Mouse (Mus musculus) heart, embryonic 10.5 days (tissue): Measurements from ENCODE around the gene Dok3. TPM values are rescaled to one million over a fixed set of nuclear protein-coding genes. Genes with fewer than 3 reads are reported as not detected.
"Not testable (repeated sequence)": the region's sequence is repeated elsewhere in the genome, so short reads cannot be mapped to it uniquely, and the experiment has no call there.

Experiments used
- DNase-seq: peaks from one replicate; pipeline ENCODE4 v3.0.0-alpha.2; 2017; ENCODE audit warnings: low spot score
- H3K27ac ChIP-seq: fragments of 300-500 bp; sonication (generic); 2 replicates; pipeline ENCODE4 v1.5.1; 2016; ENCODE audit warnings: mild to moderate bottlenecking
- H3K27me3 ChIP-seq: fragments of 300-500 bp; sonication (generic); 2 replicates; pipeline ENCODE4 v1.6.1; 2016; ENCODE audit warnings: mild to moderate bottlenecking; ENCODE audit not compliant: poor library complexity, insufficient read depth, severe bottlenecking
- H3K36me3 ChIP-seq: fragments of 300-500 bp; sonication (generic); 2 replicates; pipeline ENCODE4 v1.6.1; 2016; ENCODE audit warnings: mild to moderate bottlenecking, moderate library complexity
- H3K4me1 ChIP-seq: fragments of 300-500 bp; sonication (generic); 2 replicates; pipeline ENCODE4 v1.6.1; 2016; ENCODE audit warnings: mild to moderate bottlenecking
- H3K4me3 ChIP-seq: fragments of 300-500 bp; sonication (generic); 2 replicates; pipeline ENCODE4 v1.5.1; 2016; ENCODE audit warnings: mild to moderate bottlenecking, moderate library complexity
- H3K9me3 ChIP-seq: fragments of 300-500 bp; sonication (generic); 2 replicates; pipeline ENCODE4 v1.6.1; 2016; ENCODE audit warnings: mild to moderate bottlenecking, moderate library complexity
- WGBS: fragments of 180-500 bp; shearing (Covaris S2); methylation state at CpG from one replicate; pipeline ENCODE4 v1.1.7; 2016; 5-methylcytosine and 5-hydroxymethylcytosine counted together
- polyA plus RNA-seq: library from polyadenylated mRNA; unstranded; fragments of >200 nt; fragmentation: Nextera tagmentation; extraction: Ambion mirVana; gene quantifications from 2 replicates; pipeline ENCODE4 v1.2.1, GENCODE M21; 2016

Gene Dok3
- 0.57 and 2.4 TPM in 2 replicates for polyA plus RNA-seq

DNA sequence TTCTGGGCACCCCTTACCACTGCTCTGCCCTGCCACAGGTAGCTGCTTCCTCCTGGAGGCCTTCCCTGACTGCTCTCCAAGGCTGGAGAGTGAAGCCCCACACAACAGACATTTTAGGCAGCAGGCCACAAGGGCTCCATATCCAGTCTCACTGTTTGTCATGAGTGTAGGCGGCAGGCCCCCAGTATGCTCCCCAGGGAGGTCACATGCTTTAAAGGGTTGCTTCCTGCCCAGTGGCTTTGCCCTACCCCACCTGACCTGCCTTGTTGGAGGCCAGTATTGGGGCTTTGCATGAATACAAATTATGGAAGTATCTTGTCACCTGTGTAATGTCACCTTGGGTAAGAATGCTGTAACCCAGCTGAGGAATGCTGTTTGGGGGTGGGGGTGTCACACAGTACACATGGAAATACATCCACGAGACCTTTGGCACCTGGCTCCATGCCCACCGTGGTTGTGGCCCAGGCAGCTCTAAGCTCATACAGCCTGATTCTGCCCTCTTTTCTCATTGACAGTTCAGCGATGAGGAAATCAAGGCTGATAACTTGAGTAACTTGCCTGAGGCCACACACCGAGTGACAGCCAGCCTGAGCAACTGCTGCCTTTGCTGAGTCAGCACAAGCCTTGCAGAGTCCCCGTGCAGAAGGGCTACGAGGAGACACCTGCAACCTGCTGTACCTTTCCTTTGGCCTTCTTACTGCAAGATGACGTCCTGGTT lies at the start of gene Dok3:
Dok3 (minus strand) TSS at position 99 of the 718 bp plus-strand sequence.
- no peak for DNase-seq
- H3K36me3 ChIP-seq, result peaks cover 56% of the 10 kb centered on the region
- no peaks in the 10 kb centered on the region; the same call in 1 of the 2 replicates for H3K4me1 ChIP-seq
- no peaks in the 10 kb centered on the region for H3K27me3 ChIP-seq
- no peak within 1 kb of the TSS for H3K4me3 ChIP-seq
- WGBS, result 83% methylated on average over 8 of the region's 8 CpGs
- no peak within 1 kb of the TSS for H3K27ac ChIP-seq
- no peaks in the 10 kb centered on the region for H3K9me3 ChIP-seq

DNA sequence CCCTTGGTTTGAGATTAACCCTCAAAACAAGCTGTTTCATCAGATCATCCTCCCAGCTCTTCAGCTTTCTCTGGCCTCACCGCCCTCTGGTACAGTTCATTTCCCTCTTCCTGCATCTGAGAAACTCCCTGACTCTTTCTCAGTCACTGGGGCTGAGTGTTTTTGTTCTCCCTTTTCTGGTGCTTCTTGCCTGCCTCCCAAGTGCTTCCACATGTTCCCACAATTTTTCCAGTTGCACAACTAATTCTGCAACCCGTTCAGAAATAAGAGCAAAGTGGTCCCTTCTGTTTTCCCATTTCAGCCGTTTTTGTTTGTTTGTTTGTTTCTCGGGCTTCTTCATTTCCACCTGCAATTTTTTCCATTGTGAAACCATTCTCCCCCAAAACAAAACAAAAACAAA lies 49.0 kb upstream of the Dok3 start:
- Histone ChIP-seq H3K4me3 (no peak overlapping the region), H3K36me3 (no peaks in the 10 kb centered on the region), H3K27me3 (no peaks in the 10 kb centered on the region), H3K27ac (no peak overlapping the region), H3K9me3 (no peaks in the 10 kb centered on the region), H3K4me1 (no peaks in the 10 kb centered on the region)
- 75% methylated on average over 4 of the region's 4 CpGs for WGBS
- DNase-seq, result no peak

DNA sequence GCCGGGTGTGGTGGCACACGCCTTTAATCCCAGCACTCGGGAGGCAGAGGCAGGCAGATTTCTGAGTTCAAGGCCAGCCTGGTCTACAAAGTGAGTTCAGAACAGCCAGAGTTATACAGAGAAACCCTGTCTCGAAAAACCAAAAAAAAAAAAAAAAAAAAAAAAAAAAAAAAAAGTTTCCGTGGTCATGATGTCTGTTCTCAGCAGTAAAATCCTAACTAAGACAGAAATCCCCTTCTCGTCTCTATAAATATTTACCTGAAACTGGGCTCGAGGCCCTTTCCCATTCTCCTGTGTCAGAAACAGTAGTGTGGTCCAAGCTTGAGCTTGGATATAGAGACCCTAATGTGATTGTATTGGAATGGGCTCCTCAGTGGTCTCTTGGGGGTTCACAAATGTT lies 47.8 kb upstream of the Dok3 start:
- H3K9me3 ChIP-seq, H3K4me1 ChIP-seq, H3K27ac ChIP-seq, H3K4me3 ChIP-seq, DNase-seq, H3K27me3 ChIP-seq, H3K36me3 ChIP-seq: not testable (repeated sequence)
- WGBS, result 80% methylated on average over 7 of the region's 7 CpGs

GRCm38 (mm10) chr13:55575932-55576331 lies 46.8 kb upstream of the Dok3 start:
- H3K27ac ChIP-seq, result no peak overlapping the region
- 54% methylated on average over 5 of the region's 5 CpGs for WGBS
- H3K36me3 ChIP-seq, result no peaks in the 10 kb centered on the region
- no peak for DNase-seq
- H3K9me3 ChIP-seq, result no peaks in the 10 kb centered on the region
- peaks cover 8% of the 10 kb centered on the region; the same call in 1 of the 2 replicates for H3K4me1 ChIP-seq
- H3K27me3 ChIP-seq, result no peaks in the 10 kb centered on the region
- H3K4me3 ChIP-seq, result no peak overlapping the region

- H3K4me1 ChIP-seq, result peaks cover 18% of the 10 kb centered on the region
- no peak overlapping the region for H3K4me3 ChIP-seq
- DNase-seq, result no peak
- 79% methylated on average over 5 of the region's 5 CpGs for WGBS
- H3K36me3 ChIP-seq, result no peaks in the 10 kb centered on the region
- H3K9me3 ChIP-seq, result no peaks in the 10 kb centered on the region
- H3K27ac ChIP-seq, result no peak overlapping the region
- no peaks in the 10 kb centered on the region for H3K27me3 ChIP-seq
Measured at GRCm38 (mm10) chr13:55574321-55574720, 45.2 kb upstream of the Dok3 start.

DNA sequence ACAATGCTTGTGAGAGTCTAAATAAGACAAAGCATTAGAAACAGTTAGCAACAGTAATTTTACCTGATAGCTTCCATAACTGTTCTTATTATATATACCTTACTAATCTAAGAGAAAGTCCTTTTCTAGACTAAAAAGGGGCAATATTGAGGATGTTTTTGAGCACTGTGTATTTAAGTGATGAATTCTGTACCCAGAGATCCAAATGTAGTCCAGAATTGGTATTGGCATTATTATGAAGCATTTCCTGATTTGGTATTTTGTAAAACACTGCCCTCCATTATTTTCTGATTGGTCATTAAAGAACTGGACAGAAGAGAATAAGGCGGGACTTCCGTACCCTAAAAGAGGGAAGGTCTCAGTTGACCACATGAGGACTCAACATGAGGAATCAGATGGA lies 44.3 kb upstream of the Dok3 start, which contains the start of gene Tmed9:
Tmed9 (plus strand) TSS at position 301 of the 400 bp plus-strand sequence.
- no peak within 1 kb of the TSS for H3K4me3 ChIP-seq
- DNase-seq, result no peak
- H3K4me1 ChIP-seq, result peaks cover 23% of the 10 kb centered on the region
- no peaks in the 10 kb centered on the region for H3K9me3 ChIP-seq
- no peak within 1 kb of the TSS for H3K27ac ChIP-seq
- H3K36me3 ChIP-seq, result peaks cover 1% of the 10 kb centered on the region; the same call in 1 of the 2 replicates
- 96% methylated on average over 2 of the region's 2 CpGs for WGBS
- H3K27me3 ChIP-seq, result no peaks in the 10 kb centered on the region

GRCm38 (mm10) chr13:55571977-55572376 lies 42.9 kb upstream of the Dok3 start:
- 74% methylated on average over 2 of the region's 2 CpGs for WGBS
- Histone ChIP-seq H3K4me1 (peaks cover 23% of the 10 kb centered on the region), H3K27me3 (no peaks in the 10 kb centered on the region), H3K27ac (no peak overlapping the region), H3K4me3 (no peak overlapping the region), H3K36me3 (peaks cover 10% of the 10 kb centered on the region; the same call in 1 of the 2 replicates), H3K9me3 (no peaks in the 10 kb centered on the region)
- no peak for DNase-seq

- Histone ChIP-seq H3K36me3 (peaks cover 16% of the 10 kb centered on the region; the same call in 1 of the 2 replicates), H3K4me3 (peak within 1 kb of the TSS; percentile 97), H3K9me3 (no peaks in the 10 kb centered on the region), H3K27me3 (no peaks in the 10 kb centered on the region), H3K27ac (peak within 1 kb of the TSS; percentile 97), H3K4me1 (peaks cover 23% of the 10 kb centered on the region)
- WGBS, result 2% methylated on average over 38 of the region's 47 CpGs
- DNase-seq, result peak; percentile 97
Measured at GRCm38 (mm10) chr13:55571027-55571751, 42.1 kb upstream of the Dok3 start, which contains the start of gene Fam193b. TSS of gene Fam193b (minus strand) at chr13:55571120.

- Histone ChIP-seq H3K4me1 (peaks cover 23% of the 10 kb centered on the region), H3K9me3 (no peaks in the 10 kb centered on the region), H3K27ac (peak overlapping the region; percentile 97), H3K27me3 (no peaks in the 10 kb centered on the region), H3K36me3 (peaks cover 21% of the 10 kb centered on the region; the same call in 1 of the 2 replicates), H3K4me3 (peak overlapping the region; percentile 97)
- DNase-seq, result no peak
- WGBS, result under 1% methylated on average over 44 of the region's 47 CpGs
Measured at GRCm38 (mm10) chr13:55570286-55570973, 41.3 kb upstream of the Dok3 start.

GRCm38 (mm10) chr13:55569726-55570285 lies 40.7 kb upstream of the Dok3 start:
- H3K36me3 ChIP-seq, result peaks cover 21% of the 10 kb centered on the region; the same call in 1 of the 2 replicates
- no peaks in the 10 kb centered on the region for H3K27me3 ChIP-seq

DNA sequence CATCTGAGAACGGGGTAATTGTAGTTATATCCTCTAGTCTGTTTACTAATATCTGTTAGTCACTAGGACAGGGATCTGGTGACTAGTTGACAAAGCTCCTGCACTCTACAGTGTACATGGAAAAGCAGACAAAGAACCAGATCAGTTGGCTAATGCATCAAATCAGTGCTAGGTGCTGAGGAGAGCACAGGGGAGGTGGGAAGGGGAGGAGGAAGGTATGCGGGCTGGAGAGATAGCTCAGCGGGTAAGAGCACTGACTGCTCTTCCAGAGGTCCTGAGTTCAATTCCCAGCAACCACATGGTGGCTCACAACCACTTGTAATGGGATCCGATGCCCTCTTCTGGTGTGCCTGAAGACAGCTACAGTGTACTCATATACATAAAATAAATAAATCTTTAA lies 39.4 kb upstream of the Dok3 start:
- H3K27ac ChIP-seq, H3K27me3 ChIP-seq, H3K9me3 ChIP-seq, H3K4me3 ChIP-seq, DNase-seq: not testable (repeated sequence)
- 90% methylated on average over 4 of the region's 4 CpGs for WGBS
- Histone ChIP-seq H3K4me1 (peaks cover 23% of the 10 kb centered on the region), H3K36me3 (peaks cover 32% of the 10 kb centered on the region)

More at GRCm38 (mm10) chr13:55569726-55570285, 40.7 kb upstream of the Dok3 start:
- Histone ChIP-seq H3K4me3 (peak overlapping the region; percentile 97), H3K9me3 (no peaks in the 10 kb centered on the region), H3K4me1 (peaks cover 23% of the 10 kb centered on the region), H3K27ac (peak overlapping the region; percentile 97)
- WGBS, result 13% methylated on average over 16 of the region's 16 CpGs
- DNase-seq, result no peak

GRCm38 (mm10) chr13:55567949-55568348 lies 38.9 kb upstream of the Dok3 start:
- H3K27ac ChIP-seq, result no peak overlapping the region
- H3K9me3 ChIP-seq, result no peaks in the 10 kb centered on the region
- H3K36me3 ChIP-seq, result peaks cover 32% of the 10 kb centered on the region
- DNase-seq, result no peak
- WGBS, result 83% methylated on average over 2 of the region's 2 CpGs
- H3K4me1 ChIP-seq, result peaks cover 23% of the 10 kb centered on the region
- no peak overlapping the region for H3K4me3 ChIP-seq
- H3K27me3 ChIP-seq, result no peaks in the 10 kb centered on the region
